Mouse (Mus musculus) spleen, adult 2 months (tissue): Measurements from ENCODE around the gene Wfdc3.

ENCODE experiments used
- CTCF ChIP-seq: fragments of 200-500 bp; IDR thresholded peaks from 2 replicates; pipeline ENCODE4 v1.5.1; 2011; ENCODE audit warnings: mild to moderate bottlenecking, inconsistent platforms; ENCODE audit not compliant: insufficient read depth, insufficient read length, insufficient replicate concordance; ENCODE audit errors: extremely low read depth
- POLR2A ChIP-seq: fragments of 200-500 bp; IDR thresholded peaks from 2 replicates; pipeline ENCODE4 v1.6.1; 2011; ENCODE audit warnings: low read depth, low read length, inconsistent platforms

DNA sequence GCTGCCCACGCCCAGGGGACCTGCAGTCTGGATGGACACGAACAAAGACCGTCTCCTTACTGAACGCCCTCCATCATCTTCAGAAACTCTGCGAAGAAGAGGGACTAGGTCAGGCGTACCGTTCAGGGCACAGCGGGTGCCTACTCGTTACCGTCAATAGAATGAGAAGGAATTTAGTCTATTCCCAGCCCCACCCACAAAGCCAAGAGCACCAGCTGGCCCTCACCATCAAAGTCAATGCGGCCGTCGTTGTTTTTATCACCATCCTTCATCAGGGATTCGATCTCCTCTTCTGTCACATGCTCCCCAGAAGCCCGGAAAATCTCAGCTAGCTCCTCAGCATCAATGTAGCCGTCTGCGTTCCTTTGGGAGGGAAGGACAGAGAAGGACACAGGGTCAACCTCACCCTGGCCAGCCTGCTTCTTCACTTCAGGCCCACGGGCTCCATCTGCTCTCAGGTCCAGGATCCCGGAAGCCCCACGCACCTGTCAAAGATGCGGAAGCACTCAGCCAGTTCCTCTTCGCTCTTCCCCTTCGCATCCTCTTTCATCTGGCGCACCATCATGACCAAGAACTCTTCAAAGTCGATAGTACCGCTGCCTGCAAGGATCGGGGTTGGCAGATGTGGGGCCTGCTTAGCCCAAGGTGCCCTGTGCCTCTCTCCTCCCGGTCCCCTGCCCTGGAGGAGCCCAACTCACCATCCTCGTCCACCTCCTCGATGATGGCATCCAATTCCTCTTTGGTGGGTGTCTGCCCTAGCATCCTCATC is 31.7 kb upstream of the Wfdc3 start:
- TF ChIP-seq CTCF, result no peak
- TF ChIP-seq POLR2A, result no peak
